Mouse (Mus musculus): ENCODE results near the gene Rapgef2.
"Not testable (repeated sequence)": the region's sequence is repeated elsewhere in the genome, so short reads cannot be mapped to it uniquely, and the experiment has no call there.

Rapgef2 gene

GRCm38 (mm10) chr3:79233478-79234415 is 52.6 kb downstream of the Rapgef2 start:
- DNase-seq (ENCODE audit: low spot score): no peak

GRCm38 (mm10) chr3:79230718-79231117 is 55.6 kb downstream of the Rapgef2 start:
- DNase-seq (ENCODE audit: low spot score): no peak

- DNase-seq (ENCODE audit: low spot score): no peak
These were observed 56.8 kb downstream of the Rapgef2 start for GRCm38 (mm10) chr3:79229546-79229945.

GRCm38 (mm10) chr3:79228304-79228703 is 58.0 kb downstream of the Rapgef2 start:
- DNase-seq (ENCODE audit: low spot score): no peak

GRCm38 (mm10) chr3:79227356-79228088 is 58.8 kb downstream of the Rapgef2 start:
- no peak for DNase-seq (ENCODE audit: low spot score)

GRCm38 (mm10) chr3:79226807-79227206 is 59.5 kb downstream of the Rapgef2 start:
- DNase-seq (ENCODE audit: low spot score): not testable (repeated sequence)

- DNase-seq (ENCODE audit: low spot score): no peak
These were observed 60.4 kb downstream of the Rapgef2 start for GRCm38 (mm10) chr3:79225888-79226287.

GRCm38 (mm10) chr3:79224352-79224751 is 62.0 kb downstream of the Rapgef2 start:
- DNase-seq (ENCODE audit: low spot score): no peak

GRCm38 (mm10) chr3:79223281-79223680 is 63.0 kb downstream of the Rapgef2 start:
- no peak for DNase-seq (ENCODE audit: low spot score)

GRCm38 (mm10) chr3:79222192-79222960 is 63.9 kb downstream of the Rapgef2 start:
- no peak for DNase-seq (ENCODE audit: low spot score)

- peak; percentile 61 for DNase-seq (ENCODE audit: low spot score)
These were observed 64.8 kb downstream of the Rapgef2 start for GRCm38 (mm10) chr3:79221296-79222191.

GRCm38 (mm10) chr3:79219144-79219930 is 67.0 kb downstream of the Rapgef2 start:
- no peak for DNase-seq (ENCODE audit: low spot score)

GRCm38 (mm10) chr3:79218566-79219051 is 67.7 kb downstream of the Rapgef2 start:
- no peak for DNase-seq (ENCODE audit: low spot score)

- DNase-seq (ENCODE audit: low spot score): no peak
These were observed 76.1 kb downstream of the Rapgef2 start for GRCm38 (mm10) chr3:79210243-79210642.

- no peak for DNase-seq (ENCODE audit: low spot score)
These were observed 79.1 kb downstream of the Rapgef2 start for GRCm38 (mm10) chr3:79207216-79207615.

GRCm38 (mm10) chr3:79206524-79206923 is 79.8 kb downstream of the Rapgef2 start:
- DNase-seq (ENCODE audit: low spot score): no peak

- DNase-seq (ENCODE audit: low spot score): no peak
These were observed 80.3 kb downstream of the Rapgef2 start for GRCm38 (mm10) chr3:79205981-79206380.

- no peak for DNase-seq (ENCODE audit: low spot score)
These were observed 81.2 kb downstream of the Rapgef2 start for GRCm38 (mm10) chr3:79205112-79205511.

GRCm38 (mm10) chr3:79204261-79204660 is 82.1 kb downstream of the Rapgef2 start:
- DNase-seq (ENCODE audit: low spot score): no peak

GRCm38 (mm10) chr3:79203821-79204220 is 82.5 kb downstream of the Rapgef2 start:
- no peak for DNase-seq (ENCODE audit: low spot score)

All from urinary bladder, postnatal 25 days (tissue).